Mouse (Mus musculus) heart, adult 2 months (tissue): ENCODE data around the gene Vps36.

Source experiments
- CTCF ChIP-seq: fragments of 200-600 bp; IDR thresholded peaks from 2 replicates; pipeline ENCODE4 v1.8.1; 2022; ENCODE audit warnings: antibody characterized with exemption, mild to moderate bottlenecking, moderate library complexity
- POLR2A ChIP-seq: fragments of 200-500 bp; IDR thresholded peaks from 2 replicates; pipeline ENCODE4 v1.6.1; 2011; ENCODE audit warnings: mild to moderate bottlenecking, low read depth, low read length, control low read depth; ENCODE audit not compliant: insufficient read depth

- TF ChIP-seq CTCF (no peak), POLR2A (no peak)
Measured at GRCm38 (mm10) chr8:22226361-22226760, 33.8 kb downstream of the Vps36 start.
